ENCODE assay signal across 8 mouse cellular contexts in genomic region chr17:47511111-47512020, GRCm38 (mm10). TPM values are rescaled to one million over a fixed set of nuclear protein-coding genes. Genes with fewer than 3 reads are reported as not detected.
DNase-seq lines count a peak whose midpoint lies in the region; ATAC-seq and TF ChIP-seq lines count a peak whose summit lies in the region.

No protein-coding gene starts in this region.

- no peaks in the 10 kb centered on the region for H3K27me3 ChIP-seq in hindbrain, embryonic 10.5 days (ENCODE audit: insufficient read depth, poor library complexity, severe bottlenecking)
- H3K27me3 ChIP-seq in lung, postnatal 0 days (replicated peaks; ENCODE audit: insufficient read depth, low read length) = no peaks in the 10 kb centered on the region

- H3K4me1 ChIP-seq in hindbrain, embryonic 10.5 days (replicated peaks) = peaks cover 25% of the 10 kb centered on the region
- H3K4me1 ChIP-seq in lung, postnatal 0 days (ENCODE audit: insufficient read depth, low read depth, low read length) = peaks cover 40% of the 10 kb centered on the region

- DNase-seq in MN1 (ENCODE audit: low spot score) = peak; percentile 100
- DNase-seq in cerebellum, adult 9-10 months = peak; percentile 85
- peak; percentile 96 for DNase-seq in hindbrain, embryonic 10.5 days (ENCODE audit: low spot score)
- peak; percentile 97 for DNase-seq in layer of hippocampus, adult 9-11 months
- peak; percentile 100 for DNase-seq in lung, postnatal 0 days (ENCODE audit: low spot score)
- peak; percentile 96 for DNase-seq in ovary, postnatal 36 days (ENCODE audit: low spot score)
- peak; percentile 100 for DNase-seq in thymus, postnatal 25 days

- H3K9me3 ChIP-seq in hindbrain, embryonic 10.5 days = no peaks in the 10 kb centered on the region
- no peaks in the 10 kb centered on the region for H3K9me3 ChIP-seq in lung, postnatal 0 days (ENCODE audit: low read length)

- TF ChIP-seq EP300 in lung, postnatal 0 days (IDR thresholded peaks at IDR 0.05) = peak; percentile 76

- peak; percentile 91 for ATAC-seq in frontal cortex, adult (ENCODE audit: low TSS enrichment)
- peak; percentile 89 for ATAC-seq in lung, postnatal 0 days

- peak overlapping the region; percentile 13; the same call in 1 of the 2 replicates for H3K9ac ChIP-seq in lung, postnatal 0 days (replicated peaks; ENCODE audit: low read depth)

- H3K27ac ChIP-seq in hindbrain, embryonic 10.5 days = peak overlapping the region; percentile 82
- H3K27ac ChIP-seq in lung, postnatal 0 days (ENCODE audit: low read length) = peak overlapping the region; percentile 93

- no peaks in the 10 kb centered on the region for H3K36me3 ChIP-seq in hindbrain, embryonic 10.5 days
- peaks cover 4% of the 10 kb centered on the region; the same call in 1 of the 2 replicates for H3K36me3 ChIP-seq in lung, postnatal 0 days (ENCODE audit: insufficient read depth, low read length)

- 17% methylated on average over 25 of the region's 25 CpGs for WGBS in hindbrain, embryonic 10.5 days
- WGBS in lung, postnatal 0 days = 5% methylated on average over 25 of the region's 25 CpGs

- peak overlapping the region; percentile 49 for H3K4me2 ChIP-seq in lung, postnatal 0 days (replicated peaks; ENCODE audit: low read depth, low read length)

- peak; percentile 96 for TF ChIP-seq CTCF in lung, postnatal 0 days (IDR thresholded peaks at IDR 0.05)

- peak overlapping the region; percentile 34 for H3K4me3 ChIP-seq in hindbrain, embryonic 10.5 days
- H3K4me3 ChIP-seq in lung, postnatal 0 days (ENCODE audit: low read depth, low read length) = peak overlapping the region; percentile 27

RNA-seq across cellular contexts. Expression of gene Ccnd3, which starts 6.5 kb away (rescaled TPM):
- 289 and 330 TPM in 2 replicates for polyA plus RNA-seq in hindbrain, embryonic 10.5 days (2016; fragmentation: Nextera tagmentation; extraction: Ambion mirVana)
- 195 and 214 TPM in 2 replicates for polyA plus RNA-seq in lung, postnatal 0 days (2015; fragmentation: Nextera tagmentation; extraction: Ambion mirVana)

RNA-seq across cellular contexts. Expression of gene Taf8, which starts 9.3 kb away (rescaled TPM):
- 32.5 and 36.0 TPM in 2 replicates for polyA plus RNA-seq in hindbrain, embryonic 10.5 days (2016; fragmentation: Nextera tagmentation; extraction: Ambion mirVana)
- polyA plus RNA-seq in lung, postnatal 0 days (2015; fragmentation: Nextera tagmentation; extraction: Ambion mirVana) = 16.0 and 22.4 TPM in 2 replicates

Comparison
In these comparisons a context has a peak if more than half of its experiments do, and no peak if none do; other contexts are left out.
1. Peak in every context shown above with its lines: DNase-seq, ATAC-seq, H3K4me3 ChIP-seq and H3K27ac ChIP-seq.